Mouse (Mus musculus) hindbrain, embryonic 16.5 days (tissue): ENCODE measurements around the gene Gm21244. TPM values are rescaled to one million over a fixed set of nuclear protein-coding genes. Genes with fewer than 3 reads are reported as not detected.
"Not testable (repeated sequence)": the region's sequence is repeated elsewhere in the genome, so short reads cannot be mapped to it uniquely, and the experiment has no call there.

ENCODE experiments used
- ATAC-seq: fragments of 200-750 bp; cut with Nextera tagmentation; 2 replicates; pipeline ENCODE4 v1.8.0; 2017; ENCODE audit warnings: moderate TSS enrichment, moderate library complexity
- H3K27ac ChIP-seq: fragments of 300-500 bp; sonication (generic); 2 replicates; pipeline ENCODE4 v1.5.1; 2014; ENCODE audit warnings: low read depth, mild to moderate bottlenecking, control low read depth, low read length, moderate library complexity
- H3K27me3 ChIP-seq: fragments of 300-500 bp; sonication (generic); replicated peaks from 2 replicates; pipeline ENCODE4 v1.6.1; 2014; ENCODE audit warnings: low read length; ENCODE audit not compliant: control insufficient read depth, insufficient read depth
- H3K36me3 ChIP-seq: fragments of 300-500 bp; sonication (generic); 2 replicates; pipeline ENCODE4 v1.6.1; 2014; ENCODE audit warnings: mild to moderate bottlenecking, low read length, moderate library complexity, mixed read lengths; ENCODE audit not compliant: control insufficient read depth, insufficient read depth
- H3K4me1 ChIP-seq: fragments of 300-500 bp; sonication (generic); 2 replicates; pipeline ENCODE4 v1.6.1; 2014; ENCODE audit warnings: low read depth, low read length; ENCODE audit not compliant: control insufficient read depth, insufficient read depth
- H3K4me2 ChIP-seq: fragments of 300-500 bp; sonication (generic); 2 replicates; pipeline ENCODE4 v1.6.1; 2014; ENCODE audit warnings: mild to moderate bottlenecking, low read length, control low read depth, moderate library complexity
- H3K4me3 ChIP-seq: fragments of 300-500 bp; sonication (generic); 2 replicates; pipeline ENCODE4 v1.5.1; 2014; ENCODE audit warnings: mild to moderate bottlenecking, low read length, control low read depth, moderate library complexity
- H3K9ac ChIP-seq: fragments of 300-500 bp; sonication (generic); 2 replicates; pipeline ENCODE4 v1.6.1; 2014; ENCODE audit warnings: low read depth, mild to moderate bottlenecking, control low read depth, low read length, moderate library complexity
- H3K9me3 ChIP-seq: fragments of 300-500 bp; sonication (generic); 2 replicates; pipeline ENCODE4 v1.6.1; 2014; ENCODE audit warnings: mild to moderate bottlenecking, low read length, moderate library complexity; ENCODE audit not compliant: control insufficient read depth
- WGBS: fragments of 180-500 bp; shearing (Covaris S2); extraction: QIAGEN DNeasy Blood & Tissue Kit; methylation state at CpG from one replicate; pipeline ENCODE4 v1.1.7; 2014; 5-methylcytosine and 5-hydroxymethylcytosine counted together
- polyA plus RNA-seq: library from polyadenylated mRNA; unstranded; fragments of >200 nt; fragmentation: Nextera tagmentation; extraction: Ambion mirVana; gene quantifications from 2 replicates; pipeline ENCODE4 v1.2.1, GENCODE M21; 2015

Gene Gm21244
- polyA plus RNA-seq = not detected in 2 replicates

DNA sequence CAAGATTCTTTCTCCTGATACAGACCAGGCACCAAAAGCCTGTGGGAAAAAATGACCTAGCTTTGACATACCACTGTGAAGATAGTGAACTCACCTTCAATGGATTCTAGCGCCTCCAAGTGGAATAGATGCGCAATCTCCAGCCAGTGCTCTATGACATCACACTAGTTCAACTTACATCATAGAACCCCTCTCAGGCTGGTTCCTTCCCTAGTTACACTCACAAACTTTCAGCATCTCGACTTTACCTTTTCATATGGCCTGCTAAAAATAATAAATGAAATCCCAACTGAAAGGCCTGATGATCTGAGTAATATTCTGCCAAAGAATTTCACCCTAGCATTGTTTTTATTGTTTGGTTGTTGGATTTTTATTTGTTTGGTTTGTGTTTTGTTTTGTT is at the start of gene Gm21244:
TSS of gene Gm21244 (minus strand) at position 101 of the 400 bp plus-strand sequence.
- H3K4me1 ChIP-seq, H3K4me3 ChIP-seq, H3K9ac ChIP-seq, ATAC-seq, H3K36me3 ChIP-seq, H3K27ac ChIP-seq, H3K9me3 ChIP-seq, H3K27me3 ChIP-seq, H3K4me2 ChIP-seq: not testable (repeated sequence)
- no CpG with 5 or more reads among the region's 3 CpGs for WGBS

Other genes starting within 250 kb of the Gm21244 start
- not detected in 2 replicates for gene Gm28998, start 84.5 kb upstream of the Gm21244 start, polyA plus RNA-seq
- gene Gm21788, start 235.7 kb upstream of the Gm21244 start, polyA plus RNA-seq = not detected in 2 replicates